Mouse (Mus musculus) liver, postnatal 0 days (tissue): Measurements from ENCODE around the gene Apoc2. TPM values are rescaled to one million over a fixed set of nuclear protein-coding genes. Genes with fewer than 3 reads are reported as not detected.
"Not testable (repeated sequence)": the region's sequence is repeated elsewhere in the genome, so short reads cannot be mapped to it uniquely, and the experiment has no call there.

Experiments
- ATAC-seq: fragments of 200-750 bp; cut with Nextera tagmentation; 2 replicates; pipeline ENCODE4 v1.8.0; 2017; ENCODE audit warnings: mild to moderate bottlenecking, moderate library complexity
- DNase-seq: peaks from one replicate; pipeline ENCODE4 v3.0.0-alpha.2; 2016
- H3K27ac ChIP-seq: fragments of 300-500 bp; sonication (generic); 2 replicates; pipeline ENCODE4 v1.5.1; 2014; ENCODE audit warnings: antibody characterized with exemption, moderate library complexity, mild to moderate bottlenecking, low read depth
- H3K27me3 ChIP-seq: fragments of 300-500 bp; sonication (generic); 2 replicates; pipeline ENCODE4 v1.6.1; 2014; ENCODE audit warnings: low read length, control low read depth, mixed read lengths; ENCODE audit not compliant: insufficient read depth
- H3K36me3 ChIP-seq: fragments of 300-500 bp; sonication (generic); replicated peaks from 2 replicates; pipeline ENCODE4 v1.6.1; 2014; ENCODE audit warnings: mild to moderate bottlenecking, control low read depth, low read length, moderate library complexity, mixed read lengths; ENCODE audit not compliant: insufficient read depth
- H3K4me1 ChIP-seq: fragments of 300-500 bp; sonication (generic); 2 replicates; pipeline ENCODE4 v1.6.1; 2014; ENCODE audit warnings: antibody characterized with exemption, mild to moderate bottlenecking, control low read depth; ENCODE audit not compliant: insufficient read depth
- H3K4me2 ChIP-seq: fragments of 300-500 bp; sonication (generic); 2 replicates; pipeline ENCODE4 v1.6.1; 2014; ENCODE audit warnings: low read depth, mild to moderate bottlenecking, low read length, moderate library complexity, mixed read lengths
- H3K4me3 ChIP-seq: fragments of 300-500 bp; sonication (generic); 2 replicates; pipeline ENCODE4 v1.5.1; 2014; ENCODE audit warnings: low read depth, low read length
- H3K9ac ChIP-seq: fragments of 300-500 bp; sonication (generic); replicated peaks from 2 replicates; pipeline ENCODE4 v1.6.1; 2014; ENCODE audit warnings: mild to moderate bottlenecking, moderate library complexity
- H3K9me3 ChIP-seq: fragments of 300-500 bp; sonication (generic); 2 replicates; pipeline ENCODE4 v1.6.1; 2016; ENCODE audit warnings: mild to moderate bottlenecking, control low read depth, low read length, mixed read lengths
- CTCF ChIP-seq: sonication (generic); IDR thresholded peaks from 2 replicates; pipeline ENCODE4 v1.5.1; 2016; ENCODE audit warnings: antibody characterized with exemption, low read depth
- EP300 ChIP-seq: IDR thresholded peaks from 2 replicates; pipeline ENCODE4 v1.6.1; 2016; ENCODE audit warnings: antibody characterized with exemption, low read depth, mild to moderate bottlenecking
- WGBS: fragments of 180-500 bp; shearing (Covaris S2); extraction: QIAGEN DNeasy Blood & Tissue Kit; methylation state at CpG from one replicate; pipeline ENCODE4 v1.1.7; 2014; ENCODE audit not compliant: insufficient replicate concordance; 5-methylcytosine and 5-hydroxymethylcytosine counted together
- polyA plus RNA-seq: library from polyadenylated mRNA; unstranded; fragments of >200 nt; fragmentation: Nextera tagmentation; extraction: Ambion mirVana; gene quantifications from 2 replicates; pipeline ENCODE4 v1.2.1, GENCODE M21; 2015

The Apoc2 gene
- polyA plus RNA-seq, 1 experiment from 2014 or later, result 3,070 TPM

DNA sequence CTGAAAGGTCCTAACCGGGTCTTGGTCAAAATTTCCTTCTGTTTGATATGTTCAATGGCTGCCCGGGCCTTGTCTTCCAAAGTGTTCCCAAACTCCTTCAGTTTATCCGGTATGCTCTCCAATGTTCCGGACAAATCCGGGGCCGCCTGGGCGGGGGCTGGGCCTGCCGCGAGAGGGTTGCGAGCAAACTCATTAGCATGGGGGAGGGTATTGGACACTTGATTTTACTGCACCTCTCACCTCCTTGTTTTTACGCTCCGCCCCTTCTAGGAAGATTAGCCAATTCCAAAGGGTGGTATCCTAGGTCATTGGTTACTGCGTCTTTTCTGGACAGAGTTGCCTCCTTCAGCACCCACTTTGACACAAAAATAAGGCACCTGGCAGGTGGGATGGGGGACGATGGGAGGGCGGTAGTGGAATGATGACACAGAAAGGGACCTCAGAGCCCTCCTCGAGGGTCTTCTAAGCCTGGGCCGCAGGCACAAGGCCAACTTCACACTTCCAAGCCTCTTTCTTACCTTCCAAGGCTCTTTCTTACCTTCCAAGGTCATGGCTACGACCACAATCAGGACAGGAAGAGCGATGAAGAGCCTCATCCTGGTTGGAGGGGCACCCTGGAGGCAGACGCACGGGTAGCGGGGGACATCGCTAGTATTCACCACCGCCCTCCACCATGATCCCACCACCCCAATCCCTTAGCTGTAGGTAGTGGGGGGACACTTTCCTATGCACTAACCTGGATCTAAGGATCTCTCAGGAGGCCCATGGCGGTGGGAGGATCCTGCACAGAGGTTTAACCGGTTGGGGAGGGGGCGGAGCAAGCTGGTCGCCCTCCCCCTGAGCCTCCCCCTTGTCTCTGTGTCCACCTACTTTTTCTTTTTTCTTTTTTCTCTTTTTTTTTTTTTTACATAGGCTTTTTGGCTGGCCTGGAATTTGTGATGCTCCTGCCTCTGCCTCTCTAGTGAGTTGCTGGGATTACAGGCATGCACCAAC, 14.4 kb upstream of the Apoc2 start, which contains the start of gene Apoc1:
Gene Apoc1 (minus strand): TSS at position 788 of the 993 bp plus-strand sequence.
- Histone ChIP-seq H3K4me2 (peak within 1 kb of the TSS; percentile 66), H3K9me3 (no peaks in the 10 kb centered on the region), H3K9ac (peak within 1 kb of the TSS; percentile 76), H3K27ac (peak within 1 kb of the TSS; percentile 98), H3K4me3 (peak within 1 kb of the TSS; percentile 39), H3K4me1 (peaks cover 45% of the 10 kb centered on the region), H3K36me3 (peaks cover 7% of the 10 kb centered on the region; the same call in 1 of the 2 replicates), H3K27me3 (no peaks in the 10 kb centered on the region)
- TF ChIP-seq CTCF (no peak), EP300 (peak; percentile 51)
- ATAC-seq, result peak; percentile 39
- 53% methylated on average over 28 of the region's 28 CpGs for WGBS
- peak; percentile 76 for DNase-seq

DNA sequence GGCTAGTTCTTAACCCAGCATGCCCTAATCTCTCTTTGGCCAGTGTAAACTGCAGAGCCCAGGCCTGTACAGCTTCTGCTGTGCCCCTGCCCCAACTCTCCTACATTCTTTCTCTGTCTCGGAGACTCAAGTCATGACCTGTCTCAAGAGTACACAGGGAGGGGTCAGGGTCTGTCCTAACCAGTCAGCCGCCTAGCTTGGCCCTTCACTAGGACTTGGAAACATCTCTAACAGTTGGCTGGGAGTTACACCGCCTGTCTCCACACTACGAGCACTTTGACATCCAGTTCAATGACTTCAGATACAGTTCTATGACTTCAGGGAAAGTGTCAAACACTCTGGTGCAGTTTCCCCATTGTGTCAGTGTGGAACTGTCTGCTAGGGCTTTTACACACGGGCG, 13.7 kb upstream of the Apoc2 start:
- H3K27me3 ChIP-seq, result no peaks in the 10 kb centered on the region
- H3K4me2 ChIP-seq, result peak overlapping the region; percentile 66
- H3K4me1 ChIP-seq, result peaks cover 42% of the 10 kb centered on the region
- peak overlapping the region; percentile 39 for H3K4me3 ChIP-seq
- 66% methylated on average over 6 of the region's 6 CpGs for WGBS
- H3K9ac ChIP-seq, result peak overlapping the region; percentile 59
- peaks cover 1% of the 10 kb centered on the region; the same call in 1 of the 2 replicates for H3K36me3 ChIP-seq
- no peak for TF ChIP-seq EP300
- TF ChIP-seq CTCF, result no peak
- H3K9me3 ChIP-seq, result no peaks in the 10 kb centered on the region
- ATAC-seq (no peak), DNase-seq (no peak)
- H3K27ac ChIP-seq, result peak overlapping the region; percentile 98

DNA sequence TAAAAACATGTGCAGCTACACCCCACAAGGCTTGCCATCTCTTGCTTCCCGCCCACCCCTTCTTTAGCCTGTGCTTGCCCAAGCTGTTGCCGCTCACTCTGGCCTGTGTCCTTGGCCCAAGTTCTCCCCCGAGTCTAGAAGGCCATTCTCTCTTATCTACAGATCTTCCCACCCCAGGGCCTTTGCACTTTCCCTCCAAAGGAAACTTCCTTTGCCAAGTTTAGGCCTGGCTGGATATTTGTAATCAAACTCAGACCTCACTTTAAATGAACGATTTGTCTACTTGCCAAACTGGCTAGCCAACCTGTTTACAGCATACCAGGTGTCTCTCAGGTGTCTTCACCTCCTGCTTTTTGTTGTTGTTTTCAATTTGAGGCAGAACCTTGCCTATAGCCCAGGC, 13.1 kb upstream of the Apoc2 start:
- ATAC-seq (no peak), DNase-seq (no peak)
- WGBS, result 69% methylated on average over 4 of the region's 4 CpGs
- Histone ChIP-seq H3K4me1 (peaks cover 42% of the 10 kb centered on the region), H3K4me2 (peak overlapping the region; percentile 66), H3K36me3 (no peaks in the 10 kb centered on the region; the same call in 1 of the 2 replicates), H3K4me3 (no peak overlapping the region), H3K9ac (peak overlapping the region; percentile 59), H3K9me3 (no peaks in the 10 kb centered on the region), H3K27ac (peak overlapping the region; percentile 98), H3K27me3 (no peaks in the 10 kb centered on the region)
- TF ChIP-seq EP300 (no peak), CTCF (no peak)

DNA sequence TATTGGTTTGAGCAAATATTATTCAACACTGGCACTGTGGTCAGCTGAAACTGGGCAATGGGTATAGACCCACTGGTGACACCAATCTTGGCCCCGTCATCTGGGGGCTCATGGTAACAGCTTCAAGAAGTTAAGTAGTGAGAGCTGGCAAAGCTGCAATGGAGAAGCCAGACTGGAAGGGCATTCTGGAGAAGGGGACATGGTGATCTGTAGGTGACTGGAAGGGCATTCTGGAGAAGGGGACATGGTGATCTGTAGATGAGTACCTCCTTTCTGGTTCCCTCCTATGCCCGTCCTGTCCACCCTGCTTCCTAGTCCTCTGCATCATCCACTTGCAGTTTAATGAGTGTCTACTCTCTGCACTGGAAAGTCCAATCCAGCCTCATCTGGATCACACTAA, 10.9 kb upstream of the Apoc2 start:
- no peaks in the 10 kb centered on the region; the same call in 1 of the 2 replicates for H3K36me3 ChIP-seq
- no peaks in the 10 kb centered on the region for H3K27me3 ChIP-seq
- H3K9me3 ChIP-seq, result no peaks in the 10 kb centered on the region
- TF ChIP-seq EP300 (no peak), CTCF (no peak)
- H3K4me2 ChIP-seq, result no peak overlapping the region
- peaks cover 34% of the 10 kb centered on the region for H3K4me1 ChIP-seq
- H3K27ac ChIP-seq, result peak overlapping the region; percentile 66
- 85% methylated on average over 2 of the region's 2 CpGs for WGBS
- H3K4me3 ChIP-seq, result no peak overlapping the region
- no peak for ATAC-seq
- H3K9ac ChIP-seq, result no peak overlapping the region
- DNase-seq, result no peak

DNA sequence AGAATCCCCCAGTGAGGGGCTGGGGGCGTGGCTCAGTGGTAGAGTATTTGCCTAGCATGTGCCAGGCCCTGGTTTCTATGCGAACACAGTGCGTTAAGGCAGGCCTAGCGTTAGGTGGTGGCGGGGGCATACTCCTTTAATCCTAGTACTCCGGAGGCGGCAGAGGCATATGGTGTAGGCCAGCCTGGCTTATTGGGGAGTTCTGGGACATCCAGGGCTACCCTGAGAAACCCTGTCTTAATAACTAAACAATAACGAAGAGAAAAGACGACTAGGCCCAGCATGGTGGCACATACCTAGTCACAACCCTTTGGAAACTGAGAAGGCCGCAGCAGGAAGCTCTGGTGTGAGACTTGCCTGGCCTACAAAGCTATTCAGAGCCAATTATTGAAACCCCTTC, 10.4 kb upstream of the Apoc2 start:
- Histone ChIP-seq H3K4me3 (no peak overlapping the region), H3K27me3 (no peaks in the 10 kb centered on the region), H3K4me2 (no peak overlapping the region), H3K27ac (peak overlapping the region; percentile 98), H3K4me1 (peaks cover 32% of the 10 kb centered on the region), H3K9ac (no peak overlapping the region), H3K9me3 (no peaks in the 10 kb centered on the region), H3K36me3 (no peaks in the 10 kb centered on the region; the same call in 1 of the 2 replicates)
- WGBS, result 93% methylated on average over 10 of the region's 10 CpGs
- TF ChIP-seq EP300 (no peak), CTCF (no peak)
- ATAC-seq (no peak), DNase-seq (no peak)

DNA sequence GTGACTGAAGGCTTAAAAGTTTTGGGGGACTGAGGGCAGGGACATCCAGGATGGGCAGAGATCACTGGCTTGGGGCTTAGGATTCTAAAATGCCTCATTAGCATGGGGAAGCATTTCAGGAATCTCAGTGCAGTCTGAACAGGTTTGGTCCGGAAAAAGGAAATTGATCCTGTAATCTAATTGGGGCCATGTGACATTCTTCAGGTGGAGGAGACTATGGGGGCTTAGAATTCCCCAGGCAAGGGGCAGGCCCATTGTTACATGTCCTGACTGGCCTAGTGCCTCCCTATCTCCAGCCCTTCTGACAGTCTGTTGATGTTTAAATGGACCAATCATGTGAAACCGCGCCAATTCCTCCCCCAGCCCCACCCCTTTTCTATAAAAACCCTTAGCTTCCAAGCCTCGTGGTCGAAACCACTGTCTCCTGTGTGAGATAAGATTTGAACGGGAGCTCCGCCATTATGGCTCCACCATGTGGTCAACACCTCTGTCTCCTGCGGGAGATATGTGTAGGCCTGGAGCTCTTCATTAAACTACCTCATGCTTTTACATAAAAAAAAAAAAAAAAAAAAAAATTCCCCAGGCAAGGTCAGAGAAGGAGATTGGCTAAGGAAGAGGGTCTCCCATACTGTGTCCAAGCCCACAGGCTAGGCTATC, 9.3 kb upstream of the Apoc2 start:
- 0 out of 2 replicates have a peak overlapping the region, but pooled peaks have one; percentile 11 for H3K9ac ChIP-seq
- H3K4me3 ChIP-seq, DNase-seq, H3K36me3 ChIP-seq, H3K27me3 ChIP-seq, H3K9me3 ChIP-seq, H3K4me2 ChIP-seq: not testable (repeated sequence)
- TF ChIP-seq CTCF, result peak; percentile 21; the same call in 1 of the 2 replicates
- H3K4me1 ChIP-seq, result peaks cover 35% of the 10 kb centered on the region
- peak; percentile 72 for ATAC-seq
- peak overlapping the region; percentile 98 for H3K27ac ChIP-seq
- WGBS, result 29% methylated on average over 8 of the region's 8 CpGs
